Mouse (Mus musculus): Measurements from ENCODE around the gene Anapc5.

DNA sequence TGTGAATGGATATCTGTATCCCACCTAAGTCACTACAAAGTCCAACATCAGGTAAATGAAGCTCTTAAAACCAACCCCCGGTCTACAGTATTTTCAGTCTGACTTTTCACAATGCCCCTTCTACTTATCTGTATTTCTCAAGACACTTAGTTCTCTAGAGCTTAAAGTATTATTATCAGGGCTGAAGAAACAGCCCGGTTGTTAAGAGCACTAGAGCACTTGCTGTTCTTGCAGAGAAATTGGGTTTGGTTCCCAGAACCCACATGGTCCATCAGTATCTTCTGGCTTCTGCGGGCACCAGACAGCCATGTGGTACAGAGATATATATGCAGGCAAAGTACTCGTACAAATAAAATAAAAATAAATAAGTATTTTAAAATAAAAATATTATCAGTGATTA is 1.3 kb upstream of the Anapc5 start:
- TF ChIP-seq CTCF (IDR thresholded peaks at IDR 0.05) (no peak), EP300 (IDR thresholded peaks at IDR 0.05) (no peak)

Measured in lung, postnatal 0 days (tissue).